Mouse (Mus musculus) left cerebral cortex, adult 8-10 months (tissue): ENCODE data around the gene Dpp7. TPM values are rescaled to one million over a fixed set of nuclear protein-coding genes. Genes with fewer than 3 reads are reported as not detected.
A peak's percentile ranks its signal among the peaks of the same experiment; 100 is the strongest.

Experiments used
- DNase-seq, 2 experiments: peaks; one replicate each; pipeline ENCODE4 v3.0.0; 2022; ENCODE audit warnings: low spot score in 2 of 2
- total RNA-seq, 4 experiments: library from RNA; stranded (reverse); gene quantifications; 2 replicates each; pipeline ENCODE4 v1.2.4; 2022

The Dpp7 gene
- total RNA-seq, 4 experiments from 2014 or later = 35.1 to 50.7 (median 37.9) TPM

DNA sequence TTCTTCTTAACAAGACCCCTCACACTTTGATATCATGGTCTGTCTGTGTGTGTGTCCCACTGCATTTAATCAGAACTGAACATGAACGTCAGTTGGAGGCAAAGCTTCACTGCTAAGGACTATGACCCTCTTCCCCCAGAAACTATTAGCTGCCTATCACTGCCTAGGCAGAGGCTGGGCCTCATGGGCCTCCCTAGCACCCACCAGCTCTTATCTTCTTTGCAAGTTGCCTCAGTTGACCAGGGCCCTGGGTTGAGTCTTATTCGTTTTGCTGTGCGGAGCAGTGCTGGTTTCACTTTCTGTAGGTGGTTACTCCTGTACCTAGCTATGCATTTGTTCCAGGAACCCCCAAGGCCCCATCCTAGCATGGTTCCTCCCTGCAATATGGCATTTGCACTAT is 13.8 kb upstream of the Dpp7 start:
- no peak for DNase-seq

DNA sequence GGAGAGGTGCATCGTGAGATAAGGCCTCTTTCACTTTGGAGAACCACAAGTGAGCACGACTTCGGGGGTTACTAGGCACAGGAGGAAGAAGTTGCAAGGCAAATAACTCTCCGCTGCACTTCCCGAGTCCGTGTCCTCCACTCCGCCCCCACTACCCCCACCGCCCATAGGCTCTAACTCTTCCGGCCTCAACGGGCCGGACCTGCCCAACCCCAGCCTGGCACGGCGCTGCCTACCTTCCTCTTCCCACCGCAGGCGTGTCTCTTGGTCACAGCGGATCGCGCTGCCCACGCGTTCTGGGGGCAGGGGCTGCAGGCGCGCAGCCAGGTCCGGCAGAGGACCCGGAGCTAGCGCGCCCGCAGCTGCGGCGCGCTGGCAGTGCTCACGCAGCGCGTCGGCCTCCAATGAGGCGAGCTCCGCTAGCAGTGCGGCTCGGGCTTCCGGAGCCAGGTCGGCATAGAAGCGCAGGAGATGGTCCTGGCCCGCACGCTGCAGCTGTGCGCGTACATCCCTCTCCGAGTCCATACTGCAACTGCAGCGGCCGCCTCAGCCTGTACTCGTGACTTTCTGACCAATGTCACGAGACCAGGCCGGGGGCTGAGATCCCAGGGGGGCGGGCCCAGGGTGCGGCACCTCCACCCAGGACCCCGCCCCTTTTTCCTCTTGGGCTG is 9.1 kb upstream of the Dpp7 start, which contains the start of gene Uap1l1:
Gene Uap1l1 (minus strand): TSS at position 592 of the 671 bp plus-strand sequence.
- peak in 1 of 2 experiments; percentile 65 for DNase-seq

DNA sequence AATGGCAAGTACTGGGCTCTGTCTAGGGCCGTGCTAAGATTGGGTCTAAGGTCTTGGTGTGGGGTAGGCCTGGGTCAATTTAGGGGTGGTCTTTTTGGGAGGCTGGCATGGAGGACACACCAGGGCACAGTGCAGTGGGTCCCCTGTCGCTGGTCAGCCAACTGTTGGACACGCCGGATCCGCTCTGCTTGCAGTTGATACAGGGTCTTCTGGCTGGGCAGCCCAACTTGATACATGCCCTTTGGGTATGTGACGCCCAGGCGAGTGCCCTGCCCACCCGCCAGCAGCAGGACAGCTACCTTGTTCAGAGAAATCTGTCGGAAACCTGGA is 8.6 kb upstream of the Dpp7 start:
- DNase-seq = no peak

DNA sequence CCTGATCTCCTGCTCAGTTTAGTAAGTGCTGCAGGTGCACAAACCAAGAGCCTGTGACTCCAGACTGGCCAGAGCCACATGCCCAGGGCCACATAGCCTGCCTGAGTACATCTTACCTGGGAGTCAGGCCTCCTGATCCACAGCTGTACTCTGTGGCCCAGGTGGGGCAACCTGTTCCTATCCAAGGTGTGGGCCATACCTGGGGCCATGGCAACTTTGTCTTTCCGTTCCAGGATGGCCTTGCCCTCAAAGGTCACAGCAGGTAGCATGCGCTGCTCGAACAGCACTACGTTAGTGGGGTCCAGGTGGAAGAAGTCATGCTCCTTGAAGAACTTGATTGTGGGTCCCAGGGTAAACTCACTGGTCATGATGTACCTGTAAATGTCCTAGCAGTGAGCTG is 8.2 kb upstream of the Dpp7 start:
- DNase-seq = no peak

DNA sequence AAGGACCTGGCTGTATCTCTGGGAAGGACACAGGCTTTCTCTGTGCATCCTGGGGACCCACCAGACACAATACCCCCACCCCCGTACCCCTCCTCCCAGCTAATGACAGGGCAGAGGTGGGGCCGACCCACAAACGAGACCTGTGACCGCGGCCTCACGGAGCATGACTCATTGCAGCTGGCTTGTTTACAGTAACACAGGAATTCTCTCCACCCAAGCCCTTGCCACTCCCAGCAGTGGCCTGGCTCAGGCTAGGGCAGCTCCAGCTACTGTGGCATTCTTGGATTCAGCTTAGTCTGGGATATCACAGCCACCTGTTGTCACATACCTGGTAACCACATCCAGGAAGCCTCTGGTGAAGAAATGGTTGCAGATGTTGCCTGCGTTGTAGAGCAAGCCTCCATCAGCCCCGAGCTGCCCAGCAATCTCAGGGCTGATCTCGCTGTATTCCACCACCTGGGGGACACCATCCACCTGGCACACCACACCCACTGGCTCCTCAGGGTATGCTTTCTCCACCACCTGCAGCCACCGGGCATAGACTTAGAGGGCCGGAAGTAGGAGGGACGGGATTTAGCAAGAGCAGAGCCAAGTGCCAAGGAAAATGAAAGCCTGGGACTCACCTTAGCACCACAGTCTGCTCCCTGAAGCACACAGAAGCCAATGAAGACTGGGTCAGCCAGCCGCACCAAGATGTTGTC is 7.5 kb upstream of the Dpp7 start:
- DNase-seq = no peak

DNA sequence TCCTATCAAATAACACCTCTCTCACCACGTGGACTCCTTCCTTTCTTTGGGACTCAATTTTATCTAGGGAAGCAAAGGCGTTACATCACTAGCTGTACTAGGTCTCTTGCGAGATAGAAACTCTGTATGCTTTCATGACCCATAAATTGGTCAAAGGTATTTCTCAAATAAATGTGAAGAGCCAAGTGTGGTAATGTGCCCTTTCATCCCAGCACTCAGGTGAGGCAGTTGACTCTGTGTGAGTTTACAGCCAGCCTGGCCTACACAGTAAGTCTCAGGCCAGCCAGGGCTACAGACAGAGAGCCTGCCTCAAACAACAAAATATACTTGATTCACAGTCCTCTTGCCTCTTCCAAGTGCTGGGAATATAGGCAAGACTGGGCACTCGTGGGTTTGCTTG is 3.7 kb upstream of the Dpp7 start:
- DNase-seq = no peak

DNA sequence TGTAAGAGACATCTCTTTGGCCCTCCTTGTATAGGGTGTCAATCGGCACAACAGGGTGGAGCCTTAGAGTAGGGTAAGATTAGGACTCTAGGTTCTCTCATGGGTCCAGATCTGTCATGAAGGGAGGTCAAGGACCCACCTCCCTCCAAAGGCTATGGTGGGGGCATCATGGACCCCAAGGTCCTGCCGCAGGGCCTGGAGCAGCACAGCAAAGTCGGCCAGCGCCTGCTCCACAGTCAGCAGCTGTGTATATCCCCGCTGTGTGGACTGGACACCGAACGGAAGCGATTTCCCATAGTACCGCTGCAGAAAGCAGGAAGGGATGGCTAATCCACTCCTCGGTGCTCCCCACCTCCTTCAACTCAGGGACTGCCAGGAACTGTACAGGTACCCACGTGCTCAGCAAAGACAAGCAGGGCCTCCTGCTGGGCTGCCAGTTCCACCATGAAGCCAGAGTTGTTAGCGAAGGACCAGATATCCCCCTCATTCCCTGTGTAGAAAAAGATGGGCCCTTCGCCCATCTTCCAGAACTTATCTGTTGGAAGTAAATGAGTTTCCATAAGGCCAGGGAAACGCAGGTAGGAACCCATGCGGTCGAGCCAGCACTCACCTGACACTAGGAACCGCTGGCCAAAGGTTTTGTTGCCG is 616 bp downstream of the Dpp7 start:
- no peak for DNase-seq

DNA sequence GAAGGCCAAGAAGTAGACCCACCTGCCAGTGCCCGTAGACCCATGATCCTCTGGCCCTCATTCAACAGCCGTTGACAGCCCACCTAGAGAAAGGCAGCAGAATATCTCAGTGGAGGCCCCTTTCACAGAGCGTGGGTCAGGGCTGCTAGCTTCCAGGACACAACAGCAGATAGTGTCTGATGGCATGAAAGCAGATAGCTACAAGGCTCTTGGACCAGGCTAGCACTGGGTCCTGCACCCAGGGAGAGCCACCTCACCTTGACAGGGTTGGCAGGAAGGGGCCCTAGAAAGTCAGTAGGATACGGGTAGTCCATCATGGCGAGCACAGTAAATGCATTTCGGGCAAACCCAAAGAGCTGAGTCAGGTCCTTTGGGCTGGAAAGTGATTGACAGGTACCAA is 1.9 kb downstream of the Dpp7 start:
- DNase-seq = no peak

DNA sequence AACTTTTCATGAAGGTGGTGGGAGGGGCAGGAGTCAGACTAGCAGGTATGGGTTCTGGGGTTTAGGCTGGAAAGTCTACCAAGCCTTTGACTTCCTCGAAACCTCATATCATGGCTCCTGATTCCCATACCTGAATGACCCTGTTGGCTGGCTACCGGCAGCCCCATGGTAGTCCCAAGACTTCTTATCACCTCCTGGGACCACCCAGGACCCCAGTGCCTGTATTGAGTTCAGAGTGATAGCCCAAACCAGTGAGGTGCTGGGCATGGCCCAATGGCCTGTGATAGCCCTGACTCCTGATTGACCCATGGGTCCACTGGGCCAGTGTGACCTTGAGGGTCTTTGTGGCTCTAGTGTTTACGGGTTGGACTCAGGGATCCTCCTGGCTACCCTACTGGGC is 5.5 kb downstream of the Dpp7 start:
- DNase-seq = no peak

DNA sequence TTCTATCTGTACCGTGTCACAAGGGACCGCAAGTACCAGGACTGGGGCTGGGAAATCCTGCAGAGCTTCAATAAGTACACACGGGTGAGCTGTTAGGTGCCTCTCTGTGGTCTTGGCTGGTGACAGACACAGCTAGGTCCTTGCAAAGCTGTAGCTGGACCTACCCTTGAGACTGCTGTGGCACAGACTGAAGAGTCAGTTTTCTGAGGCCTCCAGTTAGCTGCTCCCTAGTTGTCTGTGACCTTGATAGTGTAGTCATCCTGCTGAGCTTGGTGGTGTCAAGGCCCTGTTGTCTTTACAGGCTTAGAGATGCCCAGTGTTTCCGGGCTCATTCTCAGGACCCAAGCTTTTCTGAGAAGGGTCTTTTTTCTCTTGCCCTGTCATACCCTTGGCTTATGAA is 6.7 kb downstream of the Dpp7 start:
- no peak for DNase-seq

DNA sequence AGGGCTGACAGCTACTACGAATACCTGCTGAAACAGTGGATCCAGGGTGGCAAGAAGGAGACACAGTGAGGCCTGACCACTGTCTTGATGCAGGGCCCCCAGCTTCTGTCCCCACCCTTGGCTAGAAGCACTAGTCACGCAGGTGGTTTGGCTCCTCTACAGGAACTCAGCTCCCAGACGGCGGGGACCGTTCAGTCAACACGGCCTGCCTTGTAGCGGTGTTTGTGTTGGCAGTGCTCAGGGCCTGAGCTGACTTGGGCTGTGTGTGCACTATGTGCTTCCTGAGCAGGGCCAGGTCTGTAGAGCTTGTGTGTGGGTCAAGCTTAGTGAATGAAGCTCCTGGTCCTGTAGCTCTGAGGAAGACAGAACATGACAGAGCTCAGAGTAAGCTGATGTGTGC is 8.0 kb downstream of the Dpp7 start:
- no peak for DNase-seq

DNA sequence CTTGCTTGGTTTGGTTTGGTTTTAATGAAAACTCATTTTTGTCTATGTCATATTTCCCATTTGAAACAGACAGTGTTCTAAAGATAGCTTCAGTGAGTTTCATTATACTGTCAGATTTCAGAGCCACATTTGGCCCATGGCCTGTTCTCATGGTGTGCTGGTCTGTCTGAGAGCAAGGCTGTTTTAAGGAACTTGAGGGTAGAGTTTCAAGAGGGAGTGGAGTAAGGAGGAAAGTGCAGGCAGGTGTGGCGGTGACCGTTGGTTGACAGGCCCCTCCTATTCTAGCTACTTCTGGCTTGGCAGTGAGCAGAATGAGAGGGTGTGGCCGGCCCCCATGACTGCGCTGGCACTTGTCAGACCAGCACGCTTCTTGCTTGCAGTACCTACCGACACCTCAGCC is 17.9 kb downstream of the Dpp7 start:
- DNase-seq = no peak

DNA sequence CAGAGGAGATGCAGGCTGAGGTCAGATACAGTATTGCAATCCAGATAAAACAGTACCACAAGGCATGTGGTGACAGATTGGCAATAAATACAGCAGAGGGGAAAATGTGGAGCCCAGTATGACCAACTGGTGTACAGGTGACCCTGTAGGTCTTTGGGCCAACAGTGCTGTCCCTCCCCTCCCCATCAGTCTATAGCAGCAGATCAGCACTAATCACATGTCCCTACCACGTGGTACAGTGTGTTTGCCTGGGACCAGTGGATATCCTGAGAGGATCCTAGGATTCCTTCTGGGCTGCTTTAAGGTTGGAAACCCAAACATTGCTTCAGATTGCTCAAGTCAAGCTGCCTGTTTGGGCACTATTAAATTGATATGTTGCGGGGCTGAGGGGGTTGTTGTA is 22.6 kb downstream of the Dpp7 start:
- DNase-seq = no peak

DNA sequence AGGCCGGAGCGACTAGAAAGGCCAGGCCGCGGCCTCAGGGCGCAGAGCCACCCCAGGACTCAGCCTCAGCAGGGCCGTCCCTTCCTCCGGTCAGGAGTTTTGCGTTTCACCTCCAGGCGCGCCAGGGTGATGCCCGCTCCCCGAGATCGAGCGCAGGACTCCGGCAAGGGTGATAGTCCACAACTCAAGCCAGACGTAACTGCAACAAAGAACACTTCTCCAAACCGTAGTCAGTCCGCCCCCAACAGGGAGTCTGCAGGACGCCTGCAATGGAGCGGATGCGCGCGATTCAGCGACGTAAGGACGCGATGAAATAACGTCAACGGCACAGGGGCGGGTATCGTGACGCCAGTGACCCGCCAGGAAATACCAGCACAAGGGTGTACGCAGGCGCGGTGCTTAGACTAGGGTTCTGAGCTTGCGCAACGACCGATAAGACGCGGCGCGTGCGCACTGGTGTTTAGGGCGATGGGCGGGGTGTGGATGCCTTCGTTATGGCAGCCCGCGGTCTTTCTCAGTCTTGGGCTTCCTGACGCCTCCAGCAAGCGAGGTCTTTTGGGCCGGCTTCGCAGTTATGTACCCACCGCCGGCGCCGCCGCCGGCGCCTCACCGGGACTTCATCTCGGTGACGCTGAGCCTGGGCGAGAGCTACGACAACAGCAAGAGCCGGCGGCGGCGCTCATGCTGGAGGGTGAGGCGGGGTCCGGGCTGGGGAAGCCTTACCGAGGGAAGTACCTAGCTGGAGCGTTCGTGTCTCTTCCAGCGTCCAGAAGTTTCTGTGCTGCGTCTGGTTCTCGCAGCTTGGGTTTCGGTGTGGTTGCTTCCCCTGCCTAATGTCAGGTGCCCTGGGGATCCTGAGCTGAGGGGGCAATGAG is 23.6 kb downstream of the Dpp7 start, which contains the start of gene Man1b1:
Gene Man1b1 (plus strand): TSS at position 53 of the 875 bp plus-strand sequence.
- DNase-seq = peak; percentile 99

DNA sequence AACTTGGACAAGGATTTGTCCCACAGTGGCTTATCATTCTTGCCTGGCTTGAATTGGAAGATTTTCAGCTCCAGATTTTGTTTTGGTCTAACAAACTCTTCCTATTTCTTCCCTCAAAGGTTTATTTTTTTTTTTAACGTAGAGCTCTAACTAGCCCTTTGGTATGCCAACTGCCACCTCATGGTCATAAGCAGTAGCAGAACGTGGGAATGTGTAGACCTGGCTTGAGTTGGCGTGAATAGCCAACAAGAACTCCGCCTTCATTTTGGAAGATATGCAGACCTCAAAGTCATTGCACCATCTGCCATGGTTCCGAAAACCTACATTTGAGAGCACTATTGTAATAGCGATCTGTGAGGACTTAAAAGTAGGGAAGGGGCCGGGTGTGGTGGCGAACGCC is 24.7 kb downstream of the Dpp7 start:
- no peak for DNase-seq

DNA sequence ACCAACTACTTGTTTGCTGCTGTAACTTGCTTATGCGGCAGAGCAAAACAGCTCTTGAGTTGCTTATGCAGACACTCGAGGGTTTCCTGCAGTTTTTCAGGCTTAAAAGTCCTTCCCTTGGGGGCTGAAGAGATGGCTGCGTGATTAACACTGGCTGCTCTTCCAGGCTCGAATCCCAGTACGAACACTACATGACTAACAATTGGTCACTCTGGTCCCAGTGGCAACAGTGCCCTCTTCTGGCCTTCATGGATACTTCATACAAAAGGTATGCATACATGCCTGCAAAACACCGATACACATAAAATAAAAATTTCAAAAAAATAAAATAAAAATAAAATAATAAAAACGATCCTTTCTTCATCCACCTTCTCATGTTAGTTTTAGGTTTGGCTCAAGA is 27.7 kb downstream of the Dpp7 start:
- DNase-seq = no peak

DNA sequence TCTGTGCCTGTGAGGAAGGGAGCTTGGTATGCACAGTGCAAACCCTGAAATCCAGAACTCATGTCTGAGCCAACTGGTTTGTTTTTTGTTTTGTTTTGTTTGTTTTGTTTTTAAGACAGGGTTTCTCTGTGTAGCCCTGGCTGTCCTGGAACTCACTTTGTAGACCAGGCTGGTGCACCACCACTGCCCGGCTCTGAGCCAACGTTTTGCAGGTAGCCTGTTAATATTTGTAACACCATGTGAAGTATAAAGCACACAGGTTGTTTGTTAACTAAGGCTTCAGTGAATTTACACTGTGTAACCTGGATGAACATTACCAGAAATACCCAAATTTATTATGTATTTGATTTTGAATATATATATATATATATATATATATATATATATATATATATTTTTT is 30.1 kb downstream of the Dpp7 start:
- DNase-seq = no peak

DNA sequence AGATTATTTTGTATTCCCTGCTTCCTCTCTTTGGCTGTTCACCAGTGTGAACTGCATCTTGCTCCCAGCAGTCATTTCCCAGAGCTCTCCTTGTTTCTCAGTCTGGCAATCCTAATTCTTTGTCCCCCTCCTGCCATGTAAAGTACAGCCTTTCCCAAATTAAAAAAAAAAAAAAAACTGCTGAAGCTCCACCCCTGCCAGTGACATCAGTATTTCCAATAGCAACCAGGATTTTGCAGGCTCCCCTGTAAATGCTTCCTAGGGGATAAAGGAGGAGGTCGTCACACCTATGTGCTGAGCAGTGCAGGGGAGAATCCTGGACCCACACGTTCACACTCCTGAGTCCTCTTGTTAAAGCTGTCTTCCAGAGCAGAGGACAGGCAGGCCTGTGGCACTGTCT is 36.1 kb downstream of the Dpp7 start:
- DNase-seq = no peak

DNA sequence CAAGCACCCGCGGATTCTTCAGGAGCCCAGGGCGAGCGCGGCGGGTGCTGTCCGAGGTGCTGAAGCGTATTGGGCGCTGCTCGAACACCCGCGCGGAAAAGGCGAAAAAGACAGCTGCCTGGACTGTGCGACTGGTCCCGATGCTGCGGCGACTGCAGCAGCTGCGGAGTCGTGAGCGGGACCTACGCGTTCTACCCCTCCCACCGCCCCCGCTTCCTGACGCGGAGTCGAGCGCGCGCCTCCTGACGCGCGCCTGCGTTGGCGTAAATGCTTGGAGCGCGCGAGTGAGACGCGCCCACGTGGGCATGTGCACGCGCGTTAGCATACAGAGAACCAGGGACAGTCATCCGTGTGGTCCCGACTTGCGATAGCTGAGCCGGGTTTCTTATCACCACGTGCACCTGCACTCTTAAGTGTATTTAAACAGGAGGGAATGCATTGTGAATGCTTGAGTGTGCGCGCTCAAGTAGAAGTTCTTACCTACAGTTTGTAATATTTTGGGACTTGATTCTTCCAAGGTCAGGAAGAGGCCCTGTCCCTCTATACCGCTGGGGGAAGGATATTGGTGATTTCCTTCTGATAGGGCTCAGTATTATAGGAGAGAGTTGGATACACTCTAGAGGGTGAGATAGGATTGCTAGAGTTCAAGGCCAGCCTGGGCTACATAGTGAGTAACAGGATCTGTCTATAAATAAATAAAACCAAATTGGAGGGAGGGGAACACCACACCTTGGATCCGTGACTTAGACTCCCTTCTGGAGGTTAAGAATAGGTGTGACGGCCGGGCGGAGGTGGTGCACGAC is 37.0 kb downstream of the Dpp7 start, which contains the start of gene Grin1:
Gene Grin1 (minus strand): TSS at position 217 of the 803 bp plus-strand sequence.
- DNase-seq = peak; percentile 68 to 91

DNA sequence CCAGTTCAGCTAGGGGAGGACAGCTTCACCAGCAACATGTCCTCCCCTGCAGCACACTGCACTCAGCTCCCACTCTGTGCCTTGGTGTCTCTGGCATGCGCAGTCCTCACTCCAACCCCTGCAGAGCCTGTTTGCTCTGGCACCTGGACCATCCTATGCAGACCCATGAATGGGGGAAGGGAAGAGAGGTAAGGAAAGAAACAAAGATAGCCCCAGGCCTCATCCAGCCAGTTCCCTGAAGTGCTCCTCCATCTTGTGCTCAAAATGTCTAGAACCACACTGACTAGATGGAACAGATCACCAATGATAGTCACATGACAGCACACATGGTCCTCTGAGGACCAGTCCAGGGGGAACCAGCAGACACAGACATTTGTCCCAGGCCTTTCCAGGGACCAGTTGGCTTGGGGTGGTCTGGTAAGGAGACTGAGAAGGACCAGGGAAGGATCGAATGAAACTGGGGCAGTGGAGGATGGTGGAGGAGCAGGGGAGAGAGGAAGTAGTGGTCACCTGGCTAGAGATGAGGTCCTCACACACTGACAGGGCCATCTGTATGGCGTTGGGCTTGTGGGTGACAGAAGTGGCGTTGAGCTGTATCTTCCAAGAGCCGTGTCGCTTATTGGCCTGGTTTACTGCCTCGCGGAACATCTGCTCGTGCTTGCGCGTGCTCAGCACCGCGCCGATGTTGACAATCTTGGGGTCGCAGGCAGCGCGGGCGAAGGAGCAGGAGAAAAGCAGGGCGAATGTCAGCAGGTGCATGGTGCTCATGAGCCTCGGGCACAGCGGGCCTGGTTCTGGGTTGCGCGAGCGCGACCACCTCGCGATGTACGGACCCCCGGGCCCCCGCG is 37.8 kb downstream of the Dpp7 start:
- DNase-seq = no peak
